Mouse (Mus musculus) testis, adult 2 months (tissue): Measurements from ENCODE around the gene Gm20812. TPM values are rescaled to one million over a fixed set of nuclear protein-coding genes. Genes with fewer than 3 reads are reported as not detected.
"Not testable (repeated sequence)": the region's sequence is repeated elsewhere in the genome, so short reads cannot be mapped to it uniquely, and the experiment has no call there.

ENCODE experiments used
- H3K27ac ChIP-seq: fragments of 200-500 bp; 2 replicates; pipeline ENCODE4 v1.5.1; 2012; ENCODE audit warnings: low read depth, low read length; ENCODE audit not compliant: control insufficient read depth, insufficient read depth
- H3K27me3 ChIP-seq: fragments of 200-500 bp; 2 replicates; pipeline ENCODE4 v1.6.1; 2012; ENCODE audit warnings: mild to moderate bottlenecking, low read length, moderate library complexity; ENCODE audit not compliant: control insufficient read depth, insufficient read depth
- H3K36me3 ChIP-seq: fragments of 200-500 bp; 2 replicates; pipeline ENCODE4 v1.6.1; 2012; ENCODE audit warnings: mild to moderate bottlenecking, low read length; ENCODE audit not compliant: control insufficient read depth, insufficient read depth
- H3K4me1 ChIP-seq: fragments of 200-500 bp; 2 replicates; pipeline ENCODE4 v1.6.1; 2012; ENCODE audit warnings: low read length; ENCODE audit not compliant: control insufficient read depth, insufficient read depth
- H3K4me3 ChIP-seq: fragments of 200-500 bp; 2 replicates; pipeline ENCODE4 v1.5.1; 2012; ENCODE audit warnings: low read depth, mild to moderate bottlenecking, low read length, moderate library complexity, mixed read lengths; ENCODE audit not compliant: control insufficient read depth
- polyA plus RNA-seq: library from polyadenylated mRNA; depleted of rRNA; stranded (reverse); fragments of >200 nt; gene quantifications from 2 replicates; pipeline ENCODE4 v1.2.3, GENCODE M21; 2012; rRNA removed

Gm20812 gene
- polyA plus RNA-seq: not detected in 2 replicates

DNA sequence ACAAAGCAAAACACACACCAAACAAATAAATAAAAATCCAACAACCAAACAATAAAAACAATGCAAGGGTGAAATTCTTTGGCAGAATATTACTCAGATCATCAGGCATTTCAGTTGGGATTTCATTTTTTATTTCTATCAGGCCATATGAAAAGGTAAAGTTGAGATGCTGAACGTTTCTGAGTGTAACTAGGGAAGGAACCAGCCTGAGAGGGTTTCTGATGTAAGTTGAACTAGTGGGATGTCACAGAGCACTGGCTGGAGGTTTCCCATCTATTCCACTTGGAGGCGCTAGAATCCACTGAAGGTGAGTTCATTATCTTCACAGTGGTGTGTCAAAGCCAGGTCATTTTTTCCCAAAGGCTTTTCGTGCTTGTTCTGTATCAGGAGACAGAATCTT lies at the start of gene Gm20812:
TSS of gene Gm20812 (plus strand) at position 301 of the 400 bp plus-strand sequence.
- not testable (repeated sequence) for H3K4me3 ChIP-seq, H3K27ac ChIP-seq, H3K27me3 ChIP-seq, H3K4me1 ChIP-seq, H3K36me3 ChIP-seq

Other genes starting within 250 kb of the Gm20812 start
- gene Gm29554, start 108.0 kb upstream of the Gm20812 start, polyA plus RNA-seq: not detected in 2 replicates